Mouse (Mus musculus) cerebellum, adult 2 months (tissue): ENCODE results near the gene Tenm1.

Experiments
- CTCF ChIP-seq: fragments of 200-500 bp; IDR thresholded peaks from 2 replicates; pipeline ENCODE4 v1.5.1; 2011; ENCODE audit warnings: low read depth, mild to moderate bottlenecking, control low read depth, low read length, moderate library complexity, borderline replicate concordance; ENCODE audit not compliant: insufficient read depth
- POLR2A ChIP-seq: fragments of 200-500 bp; IDR thresholded peaks from 2 replicates; pipeline ENCODE4 v1.6.1; 2011; ENCODE audit warnings: low read length, control low read depth, borderline replicate concordance; ENCODE audit not compliant: insufficient read depth

GRCm38 (mm10) chrX:42548513-42548912 is 880.4 kb downstream of the Tenm1 start:
- TF ChIP-seq CTCF = no peak
- TF ChIP-seq POLR2A = no peak
